Mouse (Mus musculus): ENCODE results near the gene Smg7. TPM values are rescaled to one million over a fixed set of nuclear protein-coding genes. Genes with fewer than 3 reads are reported as not detected.

The Smg7 gene
- total RNA-seq, 1 experiment: 88.4 TPM

DNA sequence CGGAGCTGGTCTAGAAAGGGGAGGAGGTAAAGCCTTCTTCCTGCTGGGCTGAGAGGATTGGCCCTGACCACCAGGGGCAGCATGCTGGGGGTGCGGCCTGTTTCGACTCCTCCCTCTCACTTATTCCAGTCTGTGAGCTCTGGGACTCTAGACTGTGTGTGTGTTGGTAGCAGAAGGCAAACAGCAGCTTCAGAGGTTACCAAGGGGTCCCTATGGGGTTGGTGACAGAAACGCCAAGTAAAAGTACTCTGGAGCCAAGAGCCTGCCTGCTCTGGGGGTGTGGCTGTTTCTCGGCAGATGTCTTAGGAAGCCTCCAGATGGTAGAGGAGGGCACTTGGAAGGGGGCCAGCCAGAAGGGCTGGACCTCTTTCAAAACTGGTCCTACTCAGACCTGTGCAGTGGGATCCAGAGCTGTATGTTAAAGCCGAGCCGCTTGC, 87.2 kb downstream of the Smg7 start:
- DNase-seq (ENCODE audit: low read depth, low spot score): peak; percentile 81
- Histone ChIP-seq H3K36me3 (ENCODE audit: control insufficient read depth, insufficient read depth, low read length, poor library complexity, severe bottlenecking) (no peaks in the 10 kb centered on the region), H3K9me3 (ENCODE audit: control insufficient read depth, insufficient read depth, low read depth, low read length) (no peaks in the 10 kb centered on the region), H3K9ac (ENCODE audit: insufficient read depth, low read depth, low read length, poor library complexity, severe bottlenecking) (no peak overlapping the region), H3K4me3 (ENCODE audit: insufficient read depth in 1 of 2, low read depth in 1 of 2, low read length in 2 of 2, poor library complexity in 1 of 2, severe bottlenecking in 1 of 2) (peak overlapping the region in 1 of 2 experiments; percentile 58; a peak in 1 of 4 replicates), H3K4me1 (ENCODE audit: control insufficient read depth in 2 of 2, insufficient read depth in 2 of 2, low read length in 2 of 2, poor library complexity in 1 of 2) (peaks cover 9 to 20% of the 10 kb centered on the region in 2 experiments; a peak in 3 of 4 replicates), H3K27ac (ENCODE audit: insufficient read depth, low read depth, low read length, poor library complexity, severe bottlenecking) (no peak overlapping the region)
- in situ Hi-C loops (cut with MboI; ENCODE audit: low sequenced_read_pairs in 2 of 2, unreplicated experiment in 2 of 2): no loop called here
- TF ChIP-seq HCFC1 (IDR thresholded peaks at IDR 0.05; ENCODE audit: borderline replicate concordance, insufficient read depth, low read length) (no peak), MAFK (IDR thresholded peaks at IDR 0.05; ENCODE audit: insufficient read depth, low read depth, low read length) (no peak), ZNF384 (IDR thresholded peaks at IDR 0.05; ENCODE audit: low read depth, low read length) (peak; percentile 46; the same call in 1 of the 2 replicates), CHD2 (IDR thresholded peaks at IDR 0.05; ENCODE audit: low read depth, low read length) (no peak), ZC3H11A (IDR thresholded peaks at IDR 0.05; ENCODE audit: borderline replicate concordance, low read depth, low read length) (no peak)

DNA sequence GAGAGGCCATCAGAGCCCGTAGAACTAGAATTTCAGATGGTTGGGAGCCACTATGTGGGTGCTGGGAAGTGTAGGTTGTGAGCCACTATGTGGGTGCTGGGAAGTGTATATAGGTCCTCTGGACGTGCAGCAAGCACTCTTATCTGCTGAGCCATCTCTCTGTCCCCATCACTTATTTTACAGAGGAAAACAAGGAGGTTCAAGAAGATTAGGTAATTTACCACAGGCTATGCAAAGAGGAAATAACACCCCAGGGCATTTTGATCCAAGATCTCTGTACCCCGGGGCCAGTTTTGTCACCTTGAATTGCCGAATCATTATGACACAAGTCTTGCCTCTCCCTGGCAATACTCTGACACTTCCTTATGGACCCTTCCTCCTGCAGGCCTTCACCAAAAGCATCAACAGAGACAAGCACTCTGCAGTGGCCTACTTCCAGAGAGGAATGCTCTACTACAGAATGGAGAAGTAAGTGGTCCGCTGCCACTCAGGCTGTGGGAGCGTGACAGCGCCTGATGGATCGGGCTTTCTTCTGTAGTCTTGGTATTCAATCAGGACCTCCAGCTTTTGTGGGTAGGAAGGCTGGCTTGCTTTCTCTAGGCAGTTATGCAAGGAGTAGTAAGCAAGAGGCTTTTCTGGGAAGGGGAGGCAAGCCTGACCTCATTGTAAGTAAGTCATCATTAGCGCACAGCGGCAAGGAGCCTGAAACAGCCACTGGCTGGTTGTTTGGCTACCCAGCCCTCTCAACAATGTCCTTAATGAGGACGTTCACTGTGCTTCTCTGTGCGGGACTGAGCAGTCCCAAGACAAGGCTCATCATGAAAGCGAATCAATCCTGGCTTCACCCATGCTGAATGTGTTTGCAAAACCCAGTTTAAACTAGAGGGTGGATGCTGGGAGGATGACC, 91.7 kb downstream of the Smg7 start:
- H3K4me3 ChIP-seq (ENCODE audit: insufficient read depth in 1 of 2, low read depth in 1 of 2, low read length in 2 of 2, poor library complexity in 1 of 2, severe bottlenecking in 1 of 2): no peak overlapping the region
- H3K36me3 ChIP-seq (ENCODE audit: control insufficient read depth, insufficient read depth, low read length, poor library complexity, severe bottlenecking): no peaks in the 10 kb centered on the region
- no peaks in the 10 kb centered on the region for H3K9me3 ChIP-seq (ENCODE audit: control insufficient read depth, insufficient read depth, low read depth, low read length)
- TF ChIP-seq ZNF384 (IDR thresholded peaks at IDR 0.05; ENCODE audit: low read depth, low read length): no peak
- TF ChIP-seq CHD2 (IDR thresholded peaks at IDR 0.05; ENCODE audit: low read depth, low read length): no peak
- TF ChIP-seq ZC3H11A (IDR thresholded peaks at IDR 0.05; ENCODE audit: borderline replicate concordance, low read depth, low read length): no peak
- no peak for TF ChIP-seq HCFC1 (IDR thresholded peaks at IDR 0.05; ENCODE audit: borderline replicate concordance, insufficient read depth, low read length)
- TF ChIP-seq MAFK (IDR thresholded peaks at IDR 0.05; ENCODE audit: insufficient read depth, low read depth, low read length): no peak
- no peak overlapping the region for H3K9ac ChIP-seq (ENCODE audit: insufficient read depth, low read depth, low read length, poor library complexity, severe bottlenecking)
- in situ Hi-C loops (cut with MboI; ENCODE audit: low sequenced_read_pairs in 2 of 2, unreplicated experiment in 2 of 2): no loop called here
- no peak overlapping the region for H3K27ac ChIP-seq (ENCODE audit: insufficient read depth, low read depth, low read length, poor library complexity, severe bottlenecking)
- DNase-seq (ENCODE audit: low read depth, low spot score): no peak
- H3K4me1 ChIP-seq (ENCODE audit: control insufficient read depth in 2 of 2, insufficient read depth in 2 of 2, low read length in 2 of 2, poor library complexity in 1 of 2): peaks cover 9 to 17% of the 10 kb centered on the region in 2 experiments; a peak in 3 of 4 replicates

DNA sequence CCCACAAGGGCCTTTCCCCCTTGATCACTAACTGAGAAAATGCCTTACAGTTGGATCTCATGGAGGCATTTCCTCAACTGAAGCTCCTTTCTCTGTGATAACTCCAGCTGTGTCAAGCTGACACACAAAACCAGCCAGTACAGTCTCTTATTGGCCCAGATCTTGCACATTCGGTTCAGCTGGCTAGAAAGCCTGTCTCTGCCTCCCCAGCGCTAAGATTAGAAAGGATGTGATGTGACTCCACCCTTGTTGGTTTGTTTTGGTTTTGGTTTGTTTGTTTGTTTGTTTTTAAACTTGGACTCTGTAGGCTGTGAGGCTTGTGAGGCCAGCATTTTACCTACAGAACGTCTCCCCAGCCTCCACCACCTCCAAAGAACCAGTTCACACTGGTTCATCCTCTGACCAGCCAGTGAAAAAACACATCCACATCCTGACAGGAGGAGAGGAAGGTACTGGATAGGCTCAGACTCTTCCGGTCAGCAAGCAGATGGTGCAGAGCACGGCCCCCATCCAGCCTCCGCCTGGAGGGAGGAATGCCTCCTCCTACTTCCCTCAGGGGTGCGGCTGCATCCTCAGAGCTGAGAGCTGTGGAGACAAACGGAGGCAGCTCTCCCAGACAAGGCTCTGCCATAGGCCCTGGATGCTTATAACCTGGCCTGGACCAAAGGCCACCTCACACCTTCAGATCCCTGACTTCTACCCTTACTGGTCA, 92.7 kb downstream of the Smg7 start:
- Histone ChIP-seq H3K4me1 (ENCODE audit: control insufficient read depth in 2 of 2, insufficient read depth in 2 of 2, low read length in 2 of 2, poor library complexity in 1 of 2) (peaks cover 6 to 15% of the 10 kb centered on the region in 2 experiments; a peak in 2 of 4 replicates), H3K36me3 (ENCODE audit: control insufficient read depth, insufficient read depth, low read length, poor library complexity, severe bottlenecking) (no peaks in the 10 kb centered on the region), H3K9ac (ENCODE audit: insufficient read depth, low read depth, low read length, poor library complexity, severe bottlenecking) (no peak overlapping the region), H3K27ac (ENCODE audit: insufficient read depth, low read depth, low read length, poor library complexity, severe bottlenecking) (no peak overlapping the region), H3K4me3 (ENCODE audit: insufficient read depth in 1 of 2, low read depth in 1 of 2, low read length in 2 of 2, poor library complexity in 1 of 2, severe bottlenecking in 1 of 2) (no peak overlapping the region), H3K9me3 (ENCODE audit: control insufficient read depth, insufficient read depth, low read depth, low read length) (no peaks in the 10 kb centered on the region)
- no peak for DNase-seq (ENCODE audit: low read depth, low spot score)
- in situ Hi-C loops (cut with MboI; ENCODE audit: low sequenced_read_pairs in 2 of 2, unreplicated experiment in 2 of 2): no loop called here
- no peak for TF ChIP-seq HCFC1 (IDR thresholded peaks at IDR 0.05; ENCODE audit: borderline replicate concordance, insufficient read depth, low read length)
- TF ChIP-seq ZC3H11A (IDR thresholded peaks at IDR 0.05; ENCODE audit: borderline replicate concordance, low read depth, low read length): no peak
- TF ChIP-seq ZNF384 (IDR thresholded peaks at IDR 0.05; ENCODE audit: low read depth, low read length): no peak
- TF ChIP-seq MAFK (IDR thresholded peaks at IDR 0.05; ENCODE audit: insufficient read depth, low read depth, low read length): no peak
- no peak for TF ChIP-seq CHD2 (IDR thresholded peaks at IDR 0.05; ENCODE audit: low read depth, low read length)

DNA sequence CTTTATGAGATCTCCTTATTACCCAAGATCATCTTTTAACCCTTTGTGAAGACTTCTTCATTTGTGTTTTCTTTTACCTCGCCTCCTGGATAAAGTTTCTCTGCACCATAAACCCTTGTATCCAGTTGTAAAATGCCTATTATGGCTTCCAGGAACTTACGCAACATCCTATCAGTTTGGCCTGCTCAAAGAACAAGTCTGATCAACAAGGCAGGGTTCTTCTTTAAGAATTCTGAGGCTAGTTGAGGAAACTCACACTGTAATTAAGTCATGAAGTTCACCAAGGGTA, 94.1 kb downstream of the Smg7 start:
- H3K4me3 ChIP-seq (ENCODE audit: insufficient read depth in 1 of 2, low read depth in 1 of 2, low read length in 2 of 2, poor library complexity in 1 of 2, severe bottlenecking in 1 of 2): no peak overlapping the region
- TF ChIP-seq ZC3H11A (IDR thresholded peaks at IDR 0.05; ENCODE audit: borderline replicate concordance, low read depth, low read length) (no peak), ZNF384 (IDR thresholded peaks at IDR 0.05; ENCODE audit: low read depth, low read length) (no peak), HCFC1 (IDR thresholded peaks at IDR 0.05; ENCODE audit: borderline replicate concordance, insufficient read depth, low read length) (no peak), CHD2 (IDR thresholded peaks at IDR 0.05; ENCODE audit: low read depth, low read length) (no peak), MAFK (IDR thresholded peaks at IDR 0.05; ENCODE audit: insufficient read depth, low read depth, low read length) (no peak)
- DNase-seq (ENCODE audit: low read depth, low spot score): no peak
- H3K4me1 ChIP-seq (ENCODE audit: control insufficient read depth in 2 of 2, insufficient read depth in 2 of 2, low read length in 2 of 2, poor library complexity in 1 of 2): peaks cover 5 to 12% of the 10 kb centered on the region in 2 experiments; a peak in 2 of 4 replicates
- no peak overlapping the region for H3K27ac ChIP-seq (ENCODE audit: insufficient read depth, low read depth, low read length, poor library complexity, severe bottlenecking)
- in situ Hi-C loops (cut with MboI; ENCODE audit: low sequenced_read_pairs in 2 of 2, unreplicated experiment in 2 of 2): no loop called here
- H3K9me3 ChIP-seq (ENCODE audit: control insufficient read depth, insufficient read depth, low read depth, low read length): no peaks in the 10 kb centered on the region
- H3K9ac ChIP-seq (ENCODE audit: insufficient read depth, low read depth, low read length, poor library complexity, severe bottlenecking): no peak overlapping the region
- no peaks in the 10 kb centered on the region for H3K36me3 ChIP-seq (ENCODE audit: control insufficient read depth, insufficient read depth, low read length, poor library complexity, severe bottlenecking)

Data from ES-E14 (cell line).